Mouse (Mus musculus) gastrocnemius, postnatal 10 days (tissue): Measurements from ENCODE around the gene Dusp6. TPM values are rescaled to one million over a fixed set of nuclear protein-coding genes. Genes with fewer than 3 reads are reported as not detected.

Source experiments
- total RNA-seq, 2 experiments: library from RNA; stranded (reverse); gene quantifications; 2 replicates each; pipeline ENCODE4 v1.2.3; 2021

The Dusp6 gene
- total RNA-seq, 2 experiments from 2014 or later: 30.9 to 39.0 TPM

Other genes starting within 250 kb of the Dusp6 start
- 1 to 10 TPM; 5.7 to 8.8 TPM for gene Poc1b, start 156.2 kb upstream of the Dusp6 start, total RNA-seq
- 1 to 10 TPM; 5.0 to 6.0 TPM for gene Galnt4, start 155.1 kb upstream of the Dusp6 start, total RNA-seq
- gene Phxr2, start 136.9 kb upstream of the Dusp6 start, total RNA-seq: not detected